Mouse (Mus musculus) left cerebral cortex, adult 2 months (tissue): Measurements from ENCODE around the gene Ctnnd2. TPM values are rescaled to one million over a fixed set of nuclear protein-coding genes. Genes with fewer than 3 reads are reported as not detected.
A peak's percentile ranks its signal among the peaks of the same experiment; 100 is the strongest.

Experiments
- DNase-seq, 2 experiments: peaks; one replicate each; pipeline ENCODE4 v3.0.0; 2021 to 2022; ENCODE audit warnings: low spot score in 2 of 2, mixed read lengths in 1 of 2; ENCODE audit errors: extremely low spot score in 1 of 2
- H3K27ac ChIP-seq: fragments of 200-600 bp; 2 replicates; pipeline ENCODE4 v1.8.1; 2022
- H3K4me3 ChIP-seq: fragments of 200-600 bp; 2 replicates; pipeline ENCODE4 v1.8.1; 2022
- CTCF ChIP-seq: fragments of 200-600 bp; IDR thresholded peaks from 2 replicates; pipeline ENCODE4 v1.8.1; 2022; ENCODE audit warnings: antibody characterized with exemption, mild to moderate bottlenecking, moderate library complexity
- intact Hi-C: fragments of 180-260 bp; cut with DNase I; formaldehyde crosslinking; loops from one replicate; pipeline ENCODE4 v1.15.1; 2025
- total RNA-seq, 2 experiments: library from RNA; stranded (reverse); gene quantifications; 2 replicates each; pipeline ENCODE4 v1.2.3; 2021

Ctnnd2 gene
- total RNA-seq, 2 experiments from 2014 or later = 274 to 276 TPM

- no peak for TF ChIP-seq CTCF
- intact Hi-C loops = no loop called here
- no peak overlapping the region; the same call in 1 of the 2 replicates for H3K27ac ChIP-seq
- H3K4me3 ChIP-seq = no peak overlapping the region
- no peak for DNase-seq
Measured at GRCm38 (mm10) chr15:30718811-30719210, 546.4 kb downstream of the Ctnnd2 start.

- intact Hi-C loops = no loop called here
- H3K4me3 ChIP-seq = no peak overlapping the region
- DNase-seq = peak in 1 of 2 experiments; percentile 43
- TF ChIP-seq CTCF = no peak
- H3K27ac ChIP-seq = no peak overlapping the region; the same call in 1 of the 2 replicates
Measured at GRCm38 (mm10) chr15:30719226-30719625, 546.8 kb downstream of the Ctnnd2 start.

DNA sequence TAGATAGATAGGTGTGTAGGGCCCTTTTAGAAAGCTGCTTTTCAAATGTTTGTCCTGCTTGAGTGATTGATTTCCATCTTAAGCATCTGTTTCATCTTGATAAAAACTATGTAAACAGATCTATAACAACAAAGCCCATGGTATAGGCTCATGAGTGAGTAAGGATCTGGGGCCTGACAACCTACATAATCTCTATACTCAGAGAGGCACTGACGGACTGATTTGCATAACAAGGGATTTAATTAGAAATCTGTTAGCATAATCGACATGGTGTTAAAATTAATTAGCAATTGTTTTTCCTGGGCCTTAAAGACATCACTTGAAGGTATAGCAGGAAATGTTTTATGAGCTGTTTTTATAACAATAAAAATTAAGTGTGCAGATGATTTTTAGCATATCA lies 548.7 kb downstream of the Ctnnd2 start:
- Histone ChIP-seq H3K4me3 (no peak overlapping the region), H3K27ac (no peak overlapping the region)
- TF ChIP-seq CTCF = no peak
- no peak for DNase-seq
- intact Hi-C loops = no loop called here

- TF ChIP-seq CTCF = no peak
- no peak for DNase-seq
- no peak overlapping the region for H3K27ac ChIP-seq
- intact Hi-C loops = no loop called here
- H3K4me3 ChIP-seq = no peak overlapping the region
Measured at GRCm38 (mm10) chr15:30726066-30726465, 553.7 kb downstream of the Ctnnd2 start.

GRCm38 (mm10) chr15:30738178-30738577 lies 565.8 kb downstream of the Ctnnd2 start:
- intact Hi-C loops = no loop called here
- no peak overlapping the region for H3K27ac ChIP-seq
- H3K4me3 ChIP-seq = no peak overlapping the region
- DNase-seq = no peak
- no peak for TF ChIP-seq CTCF

DNA sequence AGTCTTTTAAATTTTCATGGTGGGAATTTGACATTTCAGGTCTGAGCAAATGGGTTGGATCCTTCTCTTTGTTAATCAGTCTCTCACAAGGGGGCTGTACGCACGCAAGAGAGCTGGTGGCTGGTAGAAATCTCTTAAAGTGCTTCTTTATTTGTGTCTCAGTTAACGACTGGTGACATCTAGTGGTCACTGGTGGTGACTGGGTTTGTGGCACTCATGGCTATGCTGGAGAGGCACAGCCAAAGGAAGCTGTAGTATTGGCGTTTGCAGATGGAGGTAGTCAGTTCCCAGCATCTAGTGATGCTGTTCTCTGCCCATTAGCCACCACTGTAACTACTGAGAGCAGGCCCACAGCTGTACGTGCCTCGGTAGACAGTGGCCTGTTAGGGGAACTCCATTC lies 568.3 kb downstream of the Ctnnd2 start:
- TF ChIP-seq CTCF = peak; percentile 82
- intact Hi-C loops = loop anchor here (1.0 to 5.0 kb wide), 4 partner anchors 93 to 713 kb away; partner anchors contain the start of gene Ctnnd2
- Histone ChIP-seq H3K4me3 (no peak overlapping the region), H3K27ac (no peak overlapping the region; the same call in 1 of the 2 replicates)
- DNase-seq = peak; percentile 72 to 74

DNA sequence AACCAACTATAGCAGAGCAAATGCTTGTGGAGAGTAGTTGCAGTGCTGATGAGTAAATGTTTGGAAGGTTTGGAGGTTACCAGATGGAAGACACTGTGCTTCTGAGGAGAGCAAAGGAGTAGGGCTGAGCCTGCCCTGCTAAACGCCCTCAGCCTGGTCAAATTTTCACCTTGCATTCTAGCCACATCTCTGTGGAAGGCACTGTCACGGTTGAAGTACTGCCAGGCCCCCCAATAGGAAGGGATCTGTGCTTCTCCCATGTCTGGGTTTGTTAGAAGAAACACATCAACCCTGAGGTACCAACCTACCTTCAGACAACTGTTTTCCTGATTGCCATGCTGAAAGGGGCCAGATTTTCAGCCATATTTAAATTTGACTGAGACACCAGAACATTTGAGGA lies 585.6 kb downstream of the Ctnnd2 start:
- no peak for TF ChIP-seq CTCF
- H3K27ac ChIP-seq = no peak overlapping the region
- intact Hi-C loops = no loop called here
- no peak overlapping the region for H3K4me3 ChIP-seq
- no peak for DNase-seq

GRCm38 (mm10) chr15:30762211-30762610 lies 589.8 kb downstream of the Ctnnd2 start:
- intact Hi-C loops = no loop called here
- H3K27ac ChIP-seq = no peak overlapping the region

GRCm38 (mm10) chr15:30762695-30763285 lies 590.4 kb downstream of the Ctnnd2 start:
- Histone ChIP-seq H3K4me3 (no peak overlapping the region), H3K27ac (no peak overlapping the region)
- TF ChIP-seq CTCF = no peak
- DNase-seq = no peak
- intact Hi-C loops = no loop called here

More at GRCm38 (mm10) chr15:30762211-30762610, 589.8 kb downstream of the Ctnnd2 start:
- DNase-seq = no peak
- H3K4me3 ChIP-seq = no peak overlapping the region
- no peak for TF ChIP-seq CTCF

DNA sequence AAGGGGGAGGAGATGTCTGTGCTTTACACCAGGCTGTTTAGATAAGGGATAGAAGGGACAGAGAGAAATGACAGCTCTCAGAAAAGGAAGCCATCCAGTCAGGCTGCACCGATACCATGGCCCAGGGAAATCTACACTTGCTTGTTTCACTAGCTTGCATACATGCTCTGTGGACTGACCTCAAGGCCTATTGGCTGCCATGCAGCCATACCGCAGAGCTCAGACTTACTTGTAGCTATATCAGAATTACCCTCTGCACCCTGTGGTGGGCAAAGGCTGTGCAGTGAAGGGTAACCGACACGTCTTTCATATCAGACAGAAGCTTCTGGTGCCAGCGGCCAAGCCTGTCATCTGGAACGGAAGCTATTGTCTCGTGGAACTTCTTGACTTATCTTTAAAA lies 604.5 kb downstream of the Ctnnd2 start:
- DNase-seq = no peak
- Histone ChIP-seq H3K4me3 (no peak overlapping the region), H3K27ac (no peak overlapping the region)
- TF ChIP-seq CTCF = no peak
- intact Hi-C loops = no loop called here

- H3K27ac ChIP-seq = no peak overlapping the region
- DNase-seq = no peak
- no peak overlapping the region for H3K4me3 ChIP-seq
- no peak for TF ChIP-seq CTCF
- intact Hi-C loops = no loop called here
Measured at GRCm38 (mm10) chr15:30777801-30778200, 605.4 kb downstream of the Ctnnd2 start.

DNA sequence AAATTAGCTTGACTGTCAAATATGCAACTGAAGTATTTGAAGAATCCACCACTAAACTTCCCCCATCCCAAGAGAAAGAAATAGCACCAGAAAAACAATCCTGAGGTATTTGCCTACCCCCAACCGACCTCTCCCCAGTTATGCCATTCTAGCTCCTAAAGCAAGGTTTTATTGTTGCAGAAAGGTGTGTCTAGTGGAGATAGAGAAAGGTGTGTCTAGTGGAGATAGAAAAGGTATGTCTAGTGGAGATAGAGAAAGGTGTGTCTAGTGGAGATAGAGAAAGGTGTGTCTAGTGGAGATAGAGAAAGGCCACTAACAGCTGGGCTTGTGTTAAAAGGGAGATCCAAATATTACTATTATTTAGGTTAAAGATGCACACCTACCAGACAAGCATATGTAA lies 607.5 kb downstream of the Ctnnd2 start:
- H3K27ac ChIP-seq = no peak overlapping the region
- no peak overlapping the region for H3K4me3 ChIP-seq
- TF ChIP-seq CTCF = no peak
- intact Hi-C loops = no loop called here
- no peak for DNase-seq

GRCm38 (mm10) chr15:30780977-30781376 lies 608.6 kb downstream of the Ctnnd2 start:
- no peak overlapping the region for H3K27ac ChIP-seq
- no peak for TF ChIP-seq CTCF
- intact Hi-C loops = no loop called here
- H3K4me3 ChIP-seq = no peak overlapping the region
- DNase-seq = no peak
